Mouse (Mus musculus): ENCODE measurements around the gene Dkk1. TPM values are rescaled to one million over a fixed set of nuclear protein-coding genes. Genes with fewer than 3 reads are reported as not detected.

The Dkk1 gene
- polyA plus RNA-seq, 1 experiment from 2014 or later, result 3.4 TPM

DNA sequence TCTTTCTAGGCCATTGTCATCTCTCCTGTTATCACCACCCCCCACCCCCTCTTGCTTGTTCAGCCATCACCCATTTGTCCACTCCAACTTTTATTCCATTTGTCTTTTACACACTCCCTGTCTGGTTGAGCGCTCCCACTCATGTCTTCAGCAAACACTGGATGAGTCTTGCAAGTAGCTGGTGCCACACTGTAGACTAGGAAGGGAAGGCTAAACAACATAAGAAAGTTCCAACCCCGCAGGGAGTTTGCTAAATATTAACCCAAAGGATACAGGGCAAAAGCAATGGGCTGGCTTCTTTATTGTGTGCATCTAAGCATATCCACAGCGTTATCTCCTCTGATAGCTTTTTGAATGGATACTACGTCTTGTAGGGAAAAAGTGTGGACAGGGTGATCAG is 39.0 kb downstream of the Dkk1 start:
- no peak for DNase-seq (ENCODE audit: extremely low spot score, low spot score)
- no peak overlapping the region for H3K27ac ChIP-seq
- H3K36me3 ChIP-seq (replicated peaks), result no peaks in the 10 kb centered on the region
- no peak overlapping the region for H3K4me3 ChIP-seq
- H3K27me3 ChIP-seq (ENCODE audit: poor library complexity, severe bottlenecking), result peaks cover 21% of the 10 kb centered on the region
- no peaks in the 10 kb centered on the region for H3K9me3 ChIP-seq
- peaks cover 15% of the 10 kb centered on the region for H3K4me1 ChIP-seq
- WGBS, result 92% methylated on average over 4 of the region's 4 CpGs

DNA sequence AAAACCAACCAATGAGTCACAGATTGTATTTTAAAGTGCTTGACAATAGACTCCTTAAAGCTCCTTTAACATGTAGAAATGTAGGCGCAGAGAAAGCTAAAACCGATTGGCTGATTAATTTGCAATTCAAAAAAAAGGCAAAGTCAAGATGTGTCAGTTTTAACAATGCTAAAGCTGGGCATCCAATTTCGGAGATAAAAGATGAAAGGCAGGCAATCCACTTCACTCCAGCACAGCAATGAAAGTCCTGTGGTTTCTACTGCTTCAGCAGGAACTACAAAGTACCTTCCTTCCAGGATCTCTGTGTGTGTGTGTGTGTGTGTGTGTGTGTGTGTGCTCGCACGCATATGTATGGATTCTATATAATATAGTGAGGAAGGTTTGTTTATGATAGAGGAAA is 44.0 kb downstream of the Dkk1 start:
- DNase-seq (ENCODE audit: extremely low spot score, low spot score), result no peak
- peaks cover 21% of the 10 kb centered on the region for H3K4me1 ChIP-seq
- H3K9me3 ChIP-seq, result no peaks in the 10 kb centered on the region
- H3K36me3 ChIP-seq (replicated peaks), result no peaks in the 10 kb centered on the region
- WGBS, result 14% methylated on average over 5 of the region's 5 CpGs
- peaks cover 43% of the 10 kb centered on the region for H3K27me3 ChIP-seq (ENCODE audit: poor library complexity, severe bottlenecking)
- H3K27ac ChIP-seq, result no peak overlapping the region
- no peak overlapping the region for H3K4me3 ChIP-seq

Measured in forebrain, embryonic 10.5 days (tissue).